Mouse (Mus musculus) left cerebral cortex, postnatal 10 days (tissue): Measurements from ENCODE around the gene Hcfc1. TPM values are rescaled to one million over a fixed set of nuclear protein-coding genes. Genes with fewer than 3 reads are reported as not detected.

ENCODE experiments used
- DNase-seq, 2 experiments: peaks; one replicate each; pipeline ENCODE4 v3.0.0; 2021 to 2022; ENCODE audit warnings: low spot score in 2 of 2, mixed read lengths in 1 of 2; ENCODE audit errors: extremely low spot score in 1 of 2
- intact Hi-C: fragments of 180-260 bp; cut with DNase I; formaldehyde crosslinking; loops from one replicate; pipeline ENCODE4 v1.15.1; 2025
- total RNA-seq, 2 experiments: library from RNA; stranded (reverse); gene quantifications; 2 replicates each; pipeline ENCODE4 v1.2.3; 2021

Gene Hcfc1
- total RNA-seq, result 10 to 100 TPM; 70.1 to 83.6 TPM

GRCm38 (mm10) chrX:73966248-73967176 lies at the start of gene Hcfc1:
Hcfc1 (minus strand) TSS chrX:73966357.
- peak; percentile 82 to 93 for DNase-seq
- intact Hi-C loops, result loop anchor here (5.0 to 10.0 kb wide), 3 partner anchors 56 to 278 kb away; partner anchors contain the start of genes Flna and Irak1

- intact Hi-C loops, result no loop called here
- no peak for DNase-seq
Observed at GRCm38 (mm10) chrX:74014597-74014996, 48.4 kb upstream of the Hcfc1 start.

- DNase-seq, result no peak
- intact Hi-C loops, result no loop called here
Observed at GRCm38 (mm10) chrX:74008063-74008462, 41.9 kb upstream of the Hcfc1 start.

GRCm38 (mm10) chrX:74006401-74006800 lies 40.2 kb upstream of the Hcfc1 start:
- intact Hi-C loops, result no loop called here
- no peak for DNase-seq

- no peak for DNase-seq
- intact Hi-C loops, result no loop called here
Observed at GRCm38 (mm10) chrX:74003644-74004043, 37.5 kb upstream of the Hcfc1 start.

GRCm38 (mm10) chrX:74001024-74001423 lies 34.9 kb upstream of the Hcfc1 start:
- DNase-seq, result no peak
- intact Hi-C loops, result no loop called here

- intact Hi-C loops, result no loop called here
- DNase-seq, result peak in 1 of 2 experiments; percentile 44
Observed at GRCm38 (mm10) chrX:73998911-73999869, 33.0 kb upstream of the Hcfc1 start.

GRCm38 (mm10) chrX:73977783-73978182 lies 11.6 kb upstream of the Hcfc1 start:
- DNase-seq, result no peak
- intact Hi-C loops, result no loop called here

GRCm38 (mm10) chrX:73976283-73976682 lies 10.1 kb upstream of the Hcfc1 start:
- intact Hi-C loops, result no loop called here
- DNase-seq, result no peak

GRCm38 (mm10) chrX:73972774-73973173 lies 6.6 kb upstream of the Hcfc1 start:
- intact Hi-C loops, result no loop called here
- DNase-seq, result no peak

GRCm38 (mm10) chrX:73970781-73971180 lies 4.6 kb upstream of the Hcfc1 start:
- intact Hi-C loops, result no loop called here

GRCm38 (mm10) chrX:73969729-73970128 lies 3.6 kb upstream of the Hcfc1 start:
- intact Hi-C loops, result loop anchor here (5.0 to 10.0 kb wide), 3 partner anchors 53 to 275 kb away; partner anchors contain the start of genes Flna and Irak1
- DNase-seq, result no peak

More at GRCm38 (mm10) chrX:73970781-73971180, 4.6 kb upstream of the Hcfc1 start:
- DNase-seq, result no peak

GRCm38 (mm10) chrX:73969167-73969566 lies 3.0 kb upstream of the Hcfc1 start:
- intact Hi-C loops, result loop anchor here (5.0 to 10.0 kb wide), 3 partner anchors 53 to 276 kb away; partner anchors contain the start of genes Flna and Irak1
- no peak for DNase-seq

- intact Hi-C loops, result loop anchor here (5.0 to 10.0 kb wide), 3 partner anchors 55 to 277 kb away; partner anchors contain the start of genes Flna and Irak1
- peak; percentile 87 to 93 for DNase-seq
Observed at GRCm38 (mm10) chrX:73967177-73968075, 1.3 kb upstream of the Hcfc1 start.

GRCm38 (mm10) chrX:73965307-73965706 lies 850 bp downstream of the Hcfc1 start:
- intact Hi-C loops, result loop anchor here (5.0 to 10.0 kb wide), 3 partner anchors 57 to 279 kb away; partner anchors contain the start of genes Flna and Irak1
- peak; percentile 63 to 76 for DNase-seq

GRCm38 (mm10) chrX:73964363-73964762 lies 1.8 kb downstream of the Hcfc1 start:
- DNase-seq, result no peak
- intact Hi-C loops, result loop anchor here (10.0 kb wide), 2 partner anchors 120 to 280 kb away; partner anchors contain the start of gene Flna

GRCm38 (mm10) chrX:73954988-73955387 lies 11.2 kb downstream of the Hcfc1 start:
- intact Hi-C loops, result no loop called here
- no peak for DNase-seq

- intact Hi-C loops, result no loop called here
Observed at GRCm38 (mm10) chrX:73952603-73953002, 13.6 kb downstream of the Hcfc1 start.

More at GRCm38 (mm10) chrX:73952603-73953002, 13.6 kb downstream of the Hcfc1 start:
- no peak for DNase-seq
